Mouse (Mus musculus): ENCODE results near the gene Grm1.

The Grm1 gene

GRCm38 (mm10) chr10:10726501-10726900 is 355.7 kb downstream of the Grm1 start:
- DNase-seq (ENCODE audit: low read depth, low spot score) = no peak

- no peak for DNase-seq (ENCODE audit: low read depth, low spot score)
These were observed 371.3 kb downstream of the Grm1 start for GRCm38 (mm10) chr10:10710837-10711236.

GRCm38 (mm10) chr10:10710359-10710758 is 371.8 kb downstream of the Grm1 start:
- DNase-seq (ENCODE audit: low read depth, low spot score) = no peak

GRCm38 (mm10) chr10:10708031-10708430 is 374.1 kb downstream of the Grm1 start:
- no peak for DNase-seq (ENCODE audit: low read depth, low spot score)

- DNase-seq (ENCODE audit: low read depth, low spot score) = no peak
These were observed 380.8 kb downstream of the Grm1 start for GRCm38 (mm10) chr10:10701326-10701725.

- no peak for DNase-seq (ENCODE audit: low read depth, low spot score)
These were observed 381.3 kb downstream of the Grm1 start for GRCm38 (mm10) chr10:10700903-10701302.

GRCm38 (mm10) chr10:10697497-10697896 is 384.7 kb downstream of the Grm1 start:
- DNase-seq (ENCODE audit: low read depth, low spot score) = no peak

GRCm38 (mm10) chr10:10689668-10690223 is 392.4 kb downstream of the Grm1 start:
- no peak for DNase-seq (ENCODE audit: low read depth, low spot score)

GRCm38 (mm10) chr10:10688907-10689667 is 393.1 kb downstream of the Grm1 start:
- DNase-seq (ENCODE audit: low read depth, low spot score) = no peak

GRCm38 (mm10) chr10:10681048-10681447 is 401.1 kb downstream of the Grm1 start, which contains the start of gene Gm10944:
Gene Gm10944, plus strand, starts transcription at chr10:10681348.
- no peak for DNase-seq (ENCODE audit: low read depth, low spot score)

- DNase-seq (ENCODE audit: low read depth, low spot score) = no peak
These were observed 422.2 kb downstream of the Grm1 start for GRCm38 (mm10) chr10:10659976-10660375.

GRCm38 (mm10) chr10:10659161-10659560 is 423.0 kb downstream of the Grm1 start:
- DNase-seq (ENCODE audit: low read depth, low spot score) = no peak

GRCm38 (mm10) chr10:10656621-10657020 is 425.5 kb downstream of the Grm1 start:
- DNase-seq (ENCODE audit: low read depth, low spot score) = no peak

GRCm38 (mm10) chr10:10655991-10656390 is 426.2 kb downstream of the Grm1 start:
- DNase-seq (ENCODE audit: low read depth, low spot score) = no peak

All from c-Kit-negative CD71-positive TER-119-positive erythroid progenitor cells, embryonic 14.5 days (primary cell).